Mouse (Mus musculus) effector memory CD4-positive, alpha-beta T cell, adult 7 months (primary cell): ENCODE data around the gene Wdr46. TPM values are rescaled to one million over a fixed set of nuclear protein-coding genes. Genes with fewer than 3 reads are reported as not detected.

Source experiments
- polyA plus RNA-seq: library from polyadenylated mRNA; unstranded; fragments of 100-300 nt; shearing (Covaris generic); gene quantifications from one replicate; pipeline ENCODE4 v1.2.1, GENCODE M21; 2017

The Wdr46 gene
- 39.0 TPM for polyA plus RNA-seq

DNA sequence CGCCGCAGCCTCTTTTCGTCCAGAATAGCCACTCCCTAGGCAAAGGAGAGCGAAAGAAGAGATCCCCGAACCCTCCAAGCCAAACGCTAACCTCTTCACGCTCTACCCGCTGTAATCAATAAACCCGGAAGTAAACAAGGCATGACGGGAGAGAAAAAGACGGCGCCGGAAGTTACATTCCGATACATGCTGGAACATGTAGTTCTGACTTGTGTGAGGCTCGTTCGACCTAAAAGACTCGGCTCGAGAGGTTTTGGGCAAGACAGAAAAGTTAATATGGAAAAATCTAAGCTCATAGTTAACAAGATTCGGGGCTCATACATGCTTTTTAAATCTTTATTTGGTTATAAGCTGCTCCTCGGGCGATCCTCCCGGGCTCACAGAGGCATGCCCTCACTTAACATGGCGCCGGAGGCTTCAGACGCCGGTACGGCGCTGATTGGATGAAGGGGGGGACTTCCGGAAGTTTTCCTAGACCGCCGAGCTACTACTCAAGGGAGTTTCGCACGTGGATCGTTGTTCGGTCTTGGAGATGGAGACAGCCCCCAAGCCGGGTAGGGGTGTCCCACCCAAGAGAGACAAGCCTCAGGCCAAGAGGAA, at the start of gene Wdr46, which contains the start of gene Pfdn6:
Gene Wdr46 (plus strand): TSS at position 455 of the 600 bp plus-strand sequence.
Gene Pfdn6 (minus strand): TSS at position 138 of the 600 bp plus-strand sequence.

DNA sequence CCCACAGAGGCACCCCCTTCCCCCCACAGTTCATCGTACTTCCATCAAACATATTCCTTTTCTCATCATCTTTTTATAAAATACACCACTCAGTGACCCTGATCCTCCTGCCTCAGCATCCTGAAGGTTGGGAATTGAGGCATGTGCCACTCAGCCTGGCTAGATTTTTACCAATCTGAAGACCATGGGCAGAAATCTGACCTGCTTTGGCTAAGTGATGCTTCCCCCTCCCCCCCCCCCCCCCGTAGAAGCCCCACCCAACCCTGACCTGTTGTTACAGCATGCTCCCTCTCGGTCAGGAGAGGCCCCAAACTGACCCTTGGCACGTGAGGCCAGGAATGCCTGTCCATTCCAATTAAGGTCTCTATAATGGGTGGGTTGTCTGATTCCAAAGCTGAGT, 35.6 kb upstream of the Wdr46 start, which contains the start of gene Platr17:
Gene Platr17 (plus strand): TSS at position 301 of the 400 bp plus-strand sequence.

DNA sequence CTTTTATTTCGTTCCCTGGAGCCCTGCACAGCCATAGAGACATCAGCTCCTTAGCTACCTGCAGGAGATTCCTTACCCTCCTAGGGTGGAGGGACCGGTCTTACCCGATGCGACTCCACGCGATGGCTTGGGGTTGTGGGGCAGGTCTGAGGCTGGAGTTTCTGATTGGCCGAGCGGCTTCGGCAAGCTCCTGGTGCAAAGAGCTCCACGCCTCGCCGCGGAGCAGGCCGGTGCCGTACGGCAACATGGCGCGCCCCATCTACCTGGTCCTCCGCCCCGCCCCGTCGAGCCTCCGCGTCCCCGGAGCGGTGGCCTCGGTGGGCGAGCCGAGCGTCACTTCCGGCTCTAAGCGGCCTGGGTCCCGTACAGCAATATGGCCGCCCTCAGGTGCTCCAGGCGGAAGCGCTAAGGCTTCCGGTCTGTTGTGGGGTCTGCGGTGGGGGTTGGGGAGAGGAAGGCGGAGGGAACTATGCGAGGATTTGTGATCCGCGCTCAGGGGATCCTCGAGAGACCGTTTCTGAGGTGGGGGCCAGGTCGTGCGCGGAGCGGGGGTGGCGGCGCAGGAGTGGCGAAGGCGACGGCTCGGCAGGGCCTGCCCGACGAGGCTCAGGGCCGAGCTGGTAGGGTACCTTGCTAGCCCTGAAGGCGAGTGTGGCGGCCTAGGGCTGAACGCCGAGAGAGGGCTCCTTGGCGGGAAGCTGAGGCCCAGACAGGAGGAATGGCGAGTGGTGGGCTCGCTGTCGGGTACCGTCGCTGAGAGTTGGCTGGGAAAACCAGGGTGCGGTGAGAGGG, 31.2 kb upstream of the Wdr46 start, which contains the start of gene Daxx:
Gene Daxx (plus strand): TSS at position 338 of the 792 bp plus-strand sequence.

DNA sequence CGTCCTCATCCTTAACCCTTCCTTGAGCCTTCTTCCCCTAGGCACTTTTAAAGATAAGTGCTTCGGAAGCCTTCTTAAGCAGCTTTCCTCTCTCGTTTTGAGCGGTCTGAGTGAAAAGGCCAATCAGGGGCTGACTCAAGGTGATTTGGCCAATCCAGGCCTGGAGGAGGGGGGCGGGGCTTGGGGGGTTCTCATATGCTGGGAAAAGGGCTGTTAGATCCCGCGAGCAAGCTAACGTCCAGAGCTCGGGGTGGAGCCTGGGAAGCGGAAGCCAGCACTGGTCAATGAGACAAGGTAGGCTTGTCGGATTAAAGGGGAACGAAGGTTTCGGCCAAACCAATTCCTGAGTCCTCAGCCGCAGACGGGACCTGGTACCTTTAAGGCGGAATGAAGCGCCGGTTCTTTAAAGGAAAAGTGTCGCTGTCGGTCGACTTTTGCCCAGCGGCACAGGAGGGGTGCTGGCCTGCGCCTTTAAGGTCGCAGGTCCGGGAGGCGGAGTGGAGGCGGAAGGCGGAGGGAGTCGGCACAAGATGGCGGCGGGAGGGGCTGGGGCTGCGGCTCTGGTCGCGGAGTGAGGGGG, 24.7 kb upstream of the Wdr46 start, which contains the start of the genes Tapbp and Zbtb22:
Gene Tapbp (plus strand): TSS at position 229 of the 580 bp plus-strand sequence.
Gene Zbtb22 (plus strand): TSS at position 234 of the 580 bp plus-strand sequence.

DNA sequence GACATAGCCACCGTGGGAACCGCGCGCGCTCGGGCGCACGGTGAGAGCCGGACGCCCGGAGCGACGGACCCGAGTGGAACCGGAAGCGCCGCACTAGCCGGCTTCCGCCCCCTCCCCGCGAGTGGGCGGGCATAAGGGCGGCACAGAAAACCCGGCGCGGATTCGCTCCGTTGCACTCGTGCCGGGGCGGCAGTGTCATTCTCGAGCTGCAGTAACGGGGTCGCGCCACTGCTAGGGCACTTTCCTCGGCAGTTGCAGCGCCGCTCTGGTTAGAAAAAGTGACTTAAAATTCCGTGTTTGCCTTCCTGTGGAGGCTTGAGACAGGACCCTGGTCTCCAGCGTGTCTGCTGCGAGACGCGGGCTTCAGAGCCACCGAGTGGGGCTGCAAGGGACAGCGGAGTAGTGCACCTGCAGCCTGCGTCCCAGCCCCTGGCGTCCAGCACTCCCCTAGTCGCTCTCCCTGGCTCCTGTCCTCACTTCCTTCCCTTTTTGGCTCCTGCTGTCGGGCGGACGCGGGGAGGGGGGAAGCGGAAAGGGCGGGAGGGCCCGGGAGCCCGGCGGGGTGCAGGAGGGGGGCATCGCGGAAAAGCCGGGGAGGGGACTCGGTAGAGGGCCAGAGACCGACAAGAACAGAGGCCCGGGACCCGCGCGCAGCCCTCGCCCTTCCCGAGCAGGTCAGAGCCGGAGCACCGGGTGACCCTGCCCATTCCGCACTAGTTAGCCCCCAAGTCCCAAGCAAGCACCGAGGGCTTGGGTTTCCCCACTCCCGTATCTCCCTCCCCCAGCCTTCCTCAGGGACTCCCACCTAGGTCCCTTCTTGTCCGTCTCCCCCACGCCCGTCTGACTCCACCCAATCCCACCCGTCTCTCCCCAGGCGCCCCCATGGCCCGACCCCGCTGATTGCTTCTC, 10.8 kb upstream of the Wdr46 start, which contains the start of gene Rgl2:
Gene Rgl2 (plus strand): TSS at position 173 of the 909 bp plus-strand sequence.

DNA sequence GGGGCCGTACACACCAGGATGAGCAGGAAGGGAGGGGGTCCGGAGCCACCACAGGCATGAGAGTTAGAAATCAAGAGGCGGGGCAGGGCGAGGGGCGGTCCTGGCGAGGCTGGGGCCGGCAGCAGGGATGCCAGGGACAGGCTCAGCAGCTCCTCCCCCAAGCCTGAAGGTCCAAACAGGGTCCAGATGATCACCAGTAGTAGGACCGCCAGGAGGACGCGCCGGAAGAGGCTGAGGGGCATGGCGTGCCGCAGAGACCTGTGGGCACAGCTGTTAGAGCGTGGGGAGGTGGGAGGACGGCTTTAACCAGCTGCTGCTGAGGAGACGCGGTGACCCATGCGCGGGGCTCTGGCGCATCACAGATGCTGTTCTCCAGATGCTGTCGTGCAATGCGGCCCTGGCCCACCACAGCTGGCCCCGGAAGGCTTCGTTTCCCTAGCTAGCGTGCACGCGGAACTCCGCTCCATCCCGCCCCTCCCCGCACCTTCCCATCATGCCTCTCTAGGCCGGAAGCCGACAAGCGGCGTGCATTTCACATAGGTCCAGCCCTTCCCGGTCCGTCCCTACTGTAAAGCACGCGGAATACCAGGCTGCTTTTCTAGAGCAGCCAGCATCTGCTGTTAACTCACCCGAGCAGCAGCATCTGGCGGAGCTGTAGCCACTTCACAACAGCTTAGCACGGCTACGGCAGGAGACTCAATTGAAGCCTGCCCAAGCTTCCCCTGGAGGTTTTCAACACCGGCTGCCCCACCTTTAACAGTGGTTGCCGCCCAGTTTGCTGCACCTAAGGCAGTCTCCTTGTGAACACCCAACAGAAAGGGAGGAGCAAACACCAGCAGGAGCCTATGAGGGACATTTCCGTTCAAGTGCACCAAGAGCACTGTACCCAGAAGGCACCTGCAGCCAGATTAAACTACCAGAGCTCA, 10.8 kb downstream of the Wdr46 start, which contains the start of gene B3galt4:
Gene B3galt4 (minus strand): TSS at position 468 of the 926 bp plus-strand sequence.

DNA sequence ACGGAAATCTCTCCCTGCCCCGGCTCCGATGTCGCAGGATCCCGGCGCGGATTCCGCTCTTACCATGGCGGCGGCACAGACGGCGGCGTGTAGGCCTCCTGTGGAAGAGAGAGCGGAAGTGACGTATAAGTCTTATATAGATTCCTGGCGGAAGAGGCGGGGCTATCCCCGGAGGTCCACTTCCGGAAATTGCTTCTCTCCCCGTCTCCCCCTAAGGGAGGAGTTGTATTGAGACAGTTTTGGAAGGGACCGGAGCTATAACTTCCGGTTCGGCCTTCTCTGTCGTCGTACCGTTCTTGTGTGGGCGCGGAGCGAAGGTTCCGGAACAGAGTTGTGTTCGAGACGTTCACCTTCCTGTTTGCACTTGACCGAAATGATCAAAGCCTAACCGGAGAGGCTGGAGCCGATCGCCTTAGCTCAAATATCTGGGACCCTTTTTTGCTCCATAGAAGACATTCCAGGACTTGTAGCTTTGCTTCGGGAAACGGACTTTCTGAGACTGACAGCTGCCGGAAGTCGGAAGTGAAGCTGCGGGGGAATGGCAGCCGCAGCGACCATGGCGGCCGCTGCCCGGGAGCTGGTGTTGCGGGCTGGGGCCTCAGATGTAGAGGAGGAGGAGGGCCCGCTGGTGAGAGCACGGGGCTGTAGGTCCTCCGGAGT, 15.2 kb downstream of the Wdr46 start, which contains the start of the genes Vps52 and Rps18:
Gene Vps52 (plus strand): TSS at position 258 of the 660 bp plus-strand sequence.
Gene Rps18 (minus strand): TSS at position 447 of the 660 bp plus-strand sequence.

Other genes starting within 250 kb of the Wdr46 start
- 96.9 TPM for gene March2, start 222.0 kb upstream of the Wdr46 start, polyA plus RNA-seq
- 316 TPM for gene Rab11b, start 180.1 kb upstream of the Wdr46 start, polyA plus RNA-seq
- gene Angptl4, start 158.8 kb upstream of the Wdr46 start, polyA plus RNA-seq, result 1.1 TPM
- 4.4 TPM for gene Kank3, start 130.1 kb upstream of the Wdr46 start, polyA plus RNA-seq
- gene Rps28, start 116.1 kb upstream of the Wdr46 start, polyA plus RNA-seq, result 951 TPM
- gene Ndufa7, start 116.1 kb upstream of the Wdr46 start, polyA plus RNA-seq, result 204 TPM
- gene Cd320, start 97.6 kb upstream of the Wdr46 start, polyA plus RNA-seq, result 15.4 TPM
- not detected for gene Gm7029, start 66.8 kb upstream of the Wdr46 start, polyA plus RNA-seq
- not detected for gene Kifc1, start 50.0 kb upstream of the Wdr46 start, polyA plus RNA-seq
- gene Platr17, start 35.5 kb upstream of the Wdr46 start, polyA plus RNA-seq, result 1.1 TPM
- gene Daxx, start 31.2 kb upstream of the Wdr46 start, polyA plus RNA-seq, result 50.2 TPM
- 361 TPM for gene Tapbp, start 24.8 kb upstream of the Wdr46 start, polyA plus RNA-seq
- 17.3 TPM for gene Zbtb22, start 24.8 kb upstream of the Wdr46 start, polyA plus RNA-seq
- 79.3 TPM for gene Rgl2, start 11.1 kb upstream of the Wdr46 start, polyA plus RNA-seq
- 83.9 TPM for gene Pfdn6, start 317 bp upstream of the Wdr46 start, polyA plus RNA-seq
- 8.6 TPM for gene B3galt4, start 10.8 kb downstream of the Wdr46 start, polyA plus RNA-seq
- 38.1 TPM for gene Vps52, start 15.2 kb downstream of the Wdr46 start, polyA plus RNA-seq
- 2,394 TPM for gene Rps18, start 15.3 kb downstream of the Wdr46 start, polyA plus RNA-seq
- gene H2-K1, start 59.7 kb downstream of the Wdr46 start, polyA plus RNA-seq, result 13,530 TPM
- gene Ring1, start 84.0 kb downstream of the Wdr46 start, polyA plus RNA-seq, result 26.1 TPM
- 225 TPM for gene H2-Ke6, start 87.4 kb downstream of the Wdr46 start, polyA plus RNA-seq
- gene Slc39a7, start 91.0 kb downstream of the Wdr46 start, polyA plus RNA-seq, result 137 TPM
- gene Rxrb, start 91.2 kb downstream of the Wdr46 start, polyA plus RNA-seq, result 78.8 TPM
- gene Col11a2, start 98.8 kb downstream of the Wdr46 start, polyA plus RNA-seq, result 0.27 TPM
- 1.2 TPM for gene H2-Oa, start 151.7 kb downstream of the Wdr46 start, polyA plus RNA-seq
- gene H2-DMa, start 178.9 kb downstream of the Wdr46 start, polyA plus RNA-seq, result 12.1 TPM
- 260 TPM for gene Brd2, start 182.0 kb downstream of the Wdr46 start, polyA plus RNA-seq
- gene H2-DMb2, start 202.6 kb downstream of the Wdr46 start, polyA plus RNA-seq, result 0.28 TPM
- 1.0 TPM for gene H2-DMb1, start 212.4 kb downstream of the Wdr46 start, polyA plus RNA-seq
- gene Tap1, start 246.9 kb downstream of the Wdr46 start, polyA plus RNA-seq, result 207 TPM
- gene Psmb9, start 247.1 kb downstream of the Wdr46 start, polyA plus RNA-seq, result 283 TPM